Mouse (Mus musculus) megakaryocyte, embryonic 14.5 days (primary cell): ENCODE measurements at regions not wholly inside any gene's neighbourhood (a gene's known extent, or its start where the extent isn't known, plus 50 kb on each side); places are given as distances from the start of the nearest gene placed in this dataset.
"Not testable (repeated sequence)": the region's sequence is repeated elsewhere in the genome, so short reads cannot be mapped to it uniquely, and the experiment has no call there.

ENCODE experiments used
- H3K27me3 ChIP-seq: replicated peaks from 2 replicates; pipeline ENCODE3; 2012; ENCODE audit warnings: inconsistent platforms
- H3K36me3 ChIP-seq: replicated peaks from 2 replicates; pipeline ENCODE3; 2012; ENCODE audit warnings: low read length, inconsistent platforms, mixed read lengths
- H3K4me1 ChIP-seq: 2 replicates; pipeline ENCODE4 v1.6.1; 2012; ENCODE audit warnings: inconsistent platforms
- H3K4me3 ChIP-seq: replicated peaks from 2 replicates; pipeline ENCODE3; 2012; ENCODE audit warnings: moderate library complexity, mild to moderate bottlenecking, inconsistent platforms
- H3K9me3 ChIP-seq: 2 replicates; pipeline ENCODE4 v1.6.1; 2012; ENCODE audit warnings: inconsistent platforms
- FLI1 ChIP-seq: IDR thresholded peaks from 2 replicates; pipeline ENCODE4 v1.6.1; 2012; ENCODE audit warnings: low read length, inconsistent platforms, mixed read lengths
- GATA1 ChIP-seq: IDR thresholded peaks from 3 replicates; pipeline ENCODE4 v1.6.1; 2012; ENCODE audit warnings: mixed read lengths, low read length, inconsistent platforms, borderline replicate concordance

- Histone ChIP-seq H3K27me3 (no peaks in the 10 kb centered on the region), H3K9me3 (peaks cover 17% of the 10 kb centered on the region), H3K4me1 (no peaks in the 10 kb centered on the region), H3K36me3 (no peaks in the 10 kb centered on the region), H3K4me3 (no peak overlapping the region)
- no peak for TF ChIP-seq GATA1
- TF ChIP-seq FLI1, result no peak
These were observed 147.9 kb upstream of the Krtap11-1 start for GRCm38 (mm10) chr16:89718921-89719320.

GRCm38 (mm10) chr16:89715716-89716115 is 144.7 kb upstream of the Krtap11-1 start:
- not testable (repeated sequence) for H3K36me3 ChIP-seq, H3K4me3 ChIP-seq, H3K27me3 ChIP-seq, H3K4me1 ChIP-seq
- peaks cover 27% of the 10 kb centered on the region for H3K9me3 ChIP-seq

- Histone ChIP-seq H3K9me3 (peaks cover 15% of the 10 kb centered on the region), H3K4me3 (no peak overlapping the region), H3K27me3 (no peaks in the 10 kb centered on the region), H3K4me1 (no peaks in the 10 kb centered on the region; the same call in 1 of the 2 replicates), H3K36me3 (no peaks in the 10 kb centered on the region)
- TF ChIP-seq FLI1 (no peak), GATA1 (no peak)
These were observed 133.3 kb upstream of the Krtap11-1 start for GRCm38 (mm10) chr16:89704316-89704715.

GRCm38 (mm10) chr16:89703158-89703557 is 132.2 kb upstream of the Krtap11-1 start:
- Histone ChIP-seq H3K36me3 (no peaks in the 10 kb centered on the region), H3K4me3 (no peak overlapping the region), H3K27me3 (no peaks in the 10 kb centered on the region), H3K9me3 (peaks cover 10% of the 10 kb centered on the region; the same call in 1 of the 2 replicates), H3K4me1 (no peaks in the 10 kb centered on the region; the same call in 1 of the 2 replicates)
- TF ChIP-seq FLI1 (no peak), GATA1 (no peak)

- H3K27me3 ChIP-seq, result no peaks in the 10 kb centered on the region
- TF ChIP-seq GATA1 (no peak; the same call in 2 of the 3 replicates), FLI1 (no peak)
- H3K4me3 ChIP-seq, result peak overlapping the region; percentile 84
- no peaks in the 10 kb centered on the region; the same call in 1 of the 2 replicates for H3K4me1 ChIP-seq
- H3K9me3 ChIP-seq, result peaks cover 10% of the 10 kb centered on the region; the same call in 1 of the 2 replicates
- H3K36me3 ChIP-seq, result no peaks in the 10 kb centered on the region
These were observed 131.4 kb upstream of the Krtap11-1 start for GRCm38 (mm10) chr16:89702406-89702805.

- Histone ChIP-seq H3K36me3 (no peaks in the 10 kb centered on the region), H3K27me3 (no peaks in the 10 kb centered on the region), H3K4me3 (no peak overlapping the region), H3K9me3 (peaks cover 8% of the 10 kb centered on the region; the same call in 1 of the 2 replicates), H3K4me1 (no peaks in the 10 kb centered on the region; the same call in 1 of the 2 replicates)
- no peak for TF ChIP-seq FLI1
- no peak for TF ChIP-seq GATA1
These were observed 130.8 kb upstream of the Krtap11-1 start for GRCm38 (mm10) chr16:89701741-89702140.

GRCm38 (mm10) chr16:89699710-89700109 is 128.7 kb upstream of the Krtap11-1 start:
- H3K9me3 ChIP-seq, result peaks cover 7% of the 10 kb centered on the region; the same call in 1 of the 2 replicates
- no peaks in the 10 kb centered on the region for H3K36me3 ChIP-seq
- no peaks in the 10 kb centered on the region for H3K27me3 ChIP-seq
- H3K4me3 ChIP-seq, result no peak overlapping the region
- no peak for TF ChIP-seq GATA1
- no peak for TF ChIP-seq FLI1
- H3K4me1 ChIP-seq, result peaks cover 7% of the 10 kb centered on the region; the same call in 1 of the 2 replicates

GRCm38 (mm10) chr16:89695833-89696232 is 124.8 kb upstream of the Krtap11-1 start:
- TF ChIP-seq GATA1 (no peak), FLI1 (no peak)
- no peaks in the 10 kb centered on the region for H3K27me3 ChIP-seq
- H3K4me3 ChIP-seq, result no peak overlapping the region
- H3K36me3 ChIP-seq, result no peaks in the 10 kb centered on the region
- peaks cover 8% of the 10 kb centered on the region; the same call in 1 of the 2 replicates for H3K4me1 ChIP-seq
- H3K9me3 ChIP-seq, result peaks cover 4% of the 10 kb centered on the region; the same call in 1 of the 2 replicates

GRCm38 (mm10) chr16:89695406-89695805 is 124.4 kb upstream of the Krtap11-1 start:
- H3K27me3 ChIP-seq, result no peaks in the 10 kb centered on the region
- H3K9me3 ChIP-seq, result peaks cover 4% of the 10 kb centered on the region; the same call in 1 of the 2 replicates
- H3K4me1 ChIP-seq, result peaks cover 8% of the 10 kb centered on the region; the same call in 1 of the 2 replicates
- H3K4me3 ChIP-seq, result no peak overlapping the region
- no peaks in the 10 kb centered on the region for H3K36me3 ChIP-seq
- TF ChIP-seq GATA1 (no peak), FLI1 (no peak)

GRCm38 (mm10) chr16:89693321-89693720 is 122.3 kb upstream of the Krtap11-1 start:
- Histone ChIP-seq H3K36me3 (no peaks in the 10 kb centered on the region), H3K4me1 (peaks cover 8% of the 10 kb centered on the region; the same call in 1 of the 2 replicates), H3K9me3 (peaks cover 7% of the 10 kb centered on the region; the same call in 1 of the 2 replicates), H3K27me3 (no peaks in the 10 kb centered on the region), H3K4me3 (no peak overlapping the region)
- TF ChIP-seq FLI1, result no peak
- TF ChIP-seq GATA1, result no peak
